Mouse (Mus musculus): ENCODE measurements around the gene Adat2.

Adat2 gene

GRCm38 (mm10) chr10:13596073-13596472 is 43.4 kb downstream of the Adat2 start:
- DNase-seq (ENCODE audit: low read depth): peak; percentile 91

DNA sequence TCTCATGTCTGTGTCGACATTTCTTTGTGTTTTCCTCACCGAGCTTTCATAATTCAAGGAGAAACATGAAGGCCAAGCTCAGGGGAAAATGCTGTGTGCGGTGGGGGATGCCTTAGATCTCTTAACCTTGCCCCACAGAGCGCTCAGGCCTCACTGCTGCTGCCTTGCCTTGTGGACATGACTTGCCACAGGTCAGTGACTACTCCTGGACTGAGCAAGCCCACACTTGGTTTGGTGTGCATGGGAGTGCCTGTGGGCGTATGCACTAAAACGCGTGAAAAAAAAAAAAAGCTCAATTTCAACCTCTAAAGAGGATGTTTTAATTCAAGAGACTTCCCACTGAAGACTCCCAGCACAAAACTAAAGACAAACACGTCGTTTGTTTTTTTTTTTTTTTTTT is 44.2 kb downstream of the Adat2 start:
- no peak for DNase-seq (ENCODE audit: low read depth)

- DNase-seq (ENCODE audit: low read depth): no peak
Observed at GRCm38 (mm10) chr10:13597491-13597890, 44.8 kb downstream of the Adat2 start.

DNA sequence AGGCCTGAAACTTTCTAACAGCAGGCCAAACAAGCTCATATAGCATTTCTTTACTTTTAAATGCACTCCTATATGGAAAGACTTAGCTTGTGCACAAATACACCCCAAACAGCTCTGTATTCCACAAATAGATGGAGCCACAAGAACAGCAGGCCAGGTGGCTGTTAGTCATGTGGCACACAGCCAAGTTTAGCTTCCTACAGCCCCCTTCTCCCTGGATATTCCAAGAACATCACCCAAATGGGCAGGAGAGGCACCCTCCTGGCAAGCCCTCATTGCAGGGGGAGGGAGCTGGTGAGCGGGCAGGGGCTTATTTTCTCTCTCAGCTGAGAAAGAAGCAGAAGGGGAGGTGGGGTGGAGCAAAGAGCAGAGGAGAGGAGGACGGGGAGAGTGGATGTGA is 48.2 kb downstream of the Adat2 start:
- no peak for DNase-seq (ENCODE audit: low read depth)
